Mouse (Mus musculus) heart, embryonic 11.5 days (tissue): Measurements from ENCODE around the gene Prkar2a. TPM values are rescaled to one million over a fixed set of nuclear protein-coding genes. Genes with fewer than 3 reads are reported as not detected.

Experiments
- ATAC-seq: fragments of 200-750 bp; cut with Nextera tagmentation; replicated peaks from 2 replicates; pipeline ENCODE4 v1.8.0; 2017; ENCODE audit warnings: moderate library complexity; ENCODE audit not compliant: insufficient number of reproducible peaks, low FRiP score, low TSS enrichment
- H3K27ac ChIP-seq: fragments of 300-500 bp; sonication (generic); 2 replicates; pipeline ENCODE4 v1.5.1; 2014; ENCODE audit warnings: mild to moderate bottlenecking, low read depth, low read length
- H3K27me3 ChIP-seq: fragments of 300-500 bp; sonication (generic); 2 replicates; pipeline ENCODE4 v1.6.1; 2014; ENCODE audit warnings: mild to moderate bottlenecking, low read length, mixed read lengths; ENCODE audit not compliant: control insufficient read depth, insufficient read depth
- H3K36me3 ChIP-seq: fragments of 300-500 bp; sonication (generic); 2 replicates; pipeline ENCODE4 v1.6.1; 2014; ENCODE audit warnings: mild to moderate bottlenecking, low read length, moderate library complexity, mixed read lengths; ENCODE audit not compliant: control insufficient read depth, insufficient read depth
- H3K4me1 ChIP-seq: fragments of 300-500 bp; sonication (generic); 2 replicates; pipeline ENCODE4 v1.6.1; 2014; ENCODE audit warnings: low read length; ENCODE audit not compliant: control insufficient read depth, insufficient read depth
- H3K4me2 ChIP-seq: fragments of 300-500 bp; sonication (generic); 2 replicates; pipeline ENCODE4 v1.6.1; 2014; ENCODE audit warnings: mild to moderate bottlenecking, moderate library complexity
- H3K4me3 ChIP-seq: fragments of 300-500 bp; sonication (generic); 2 replicates; pipeline ENCODE4 v1.5.1; 2014; ENCODE audit warnings: low read depth, low read length
- H3K9ac ChIP-seq: fragments of 300-500 bp; sonication (generic); 2 replicates; pipeline ENCODE4 v1.6.1; 2014; ENCODE audit warnings: mild to moderate bottlenecking, low read depth, low read length, moderate library complexity
- H3K9me3 ChIP-seq: fragments of 300-500 bp; sonication (generic); replicated peaks from 2 replicates; pipeline ENCODE4 v1.6.1; 2016; ENCODE audit warnings: low read length; ENCODE audit not compliant: control insufficient read depth
- WGBS: fragments of 180-500 bp; shearing (Covaris S2); extraction: QIAGEN DNeasy Blood & Tissue Kit; methylation state at CpG from one replicate; pipeline ENCODE4 v1.1.7; 2014; ENCODE audit not compliant: insufficient replicate concordance; 5-methylcytosine and 5-hydroxymethylcytosine counted together
- polyA plus RNA-seq: library from polyadenylated mRNA; unstranded; fragments of >200 nt; fragmentation: Nextera tagmentation; extraction: Ambion mirVana; gene quantifications from 2 replicates; pipeline ENCODE4 v1.2.1, GENCODE M21; 2014

Gene Prkar2a
- polyA plus RNA-seq, 1 experiment from 2014 or later = 29.8 TPM

DNA sequence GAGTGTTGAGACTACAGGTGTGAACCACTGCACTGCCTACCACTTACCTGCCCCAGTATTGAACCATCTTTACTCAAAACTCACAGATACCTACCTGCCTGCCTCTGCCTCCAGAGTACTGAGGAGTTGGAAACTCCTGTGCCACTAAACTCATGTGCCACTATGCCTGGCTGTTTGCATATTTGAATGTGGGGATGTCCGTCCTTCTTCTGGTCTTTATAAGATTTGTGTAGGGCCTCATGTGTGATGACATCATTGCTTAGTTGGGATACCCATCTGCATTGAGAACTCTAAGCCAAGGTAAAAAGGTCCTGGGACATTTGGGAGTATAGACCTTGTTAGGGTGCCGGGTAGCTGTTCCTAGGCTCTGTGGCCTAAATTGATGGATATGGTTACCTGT is 98.0 kb downstream of the Prkar2a start:
- Histone ChIP-seq H3K4me3 (no peak overlapping the region), H3K4me1 (peaks cover 35% of the 10 kb centered on the region), H3K36me3 (no peaks in the 10 kb centered on the region), H3K9me3 (no peaks in the 10 kb centered on the region), H3K4me2 (no peak overlapping the region), H3K9ac (no peak overlapping the region), H3K27me3 (no peaks in the 10 kb centered on the region), H3K27ac (no peak overlapping the region)
- ATAC-seq = no peak
- 90% methylated on average over 2 of the region's 2 CpGs for WGBS

DNA sequence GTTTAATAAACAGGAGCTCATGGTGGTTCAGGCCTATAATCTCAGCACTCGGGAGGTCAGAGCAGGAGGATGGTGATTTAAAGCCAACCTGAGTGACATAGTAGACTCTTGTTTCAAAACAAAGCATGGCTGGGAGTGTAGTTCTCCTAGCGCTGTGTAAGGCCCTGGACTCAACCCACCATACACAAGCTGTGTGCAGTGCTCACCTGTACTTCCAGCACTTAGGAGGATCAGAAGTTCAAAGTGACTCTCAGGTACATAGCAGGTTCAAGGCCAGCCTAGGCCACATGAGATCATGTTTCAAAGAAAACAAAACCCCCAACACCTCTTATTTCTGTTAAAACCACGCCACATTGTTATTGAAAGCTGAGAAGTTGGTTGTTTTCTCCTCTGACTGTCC is 99.6 kb downstream of the Prkar2a start:
- no peak overlapping the region for H3K27ac ChIP-seq
- ATAC-seq = no peak
- no peak overlapping the region for H3K4me3 ChIP-seq
- H3K9me3 ChIP-seq = no peaks in the 10 kb centered on the region
- H3K36me3 ChIP-seq = no peaks in the 10 kb centered on the region
- WGBS = 78% methylated on average over 3 of the region's 3 CpGs
- H3K9ac ChIP-seq = no peak overlapping the region
- H3K4me2 ChIP-seq = no peak overlapping the region
- H3K4me1 ChIP-seq = peaks cover 35% of the 10 kb centered on the region
- H3K27me3 ChIP-seq = no peaks in the 10 kb centered on the region

DNA sequence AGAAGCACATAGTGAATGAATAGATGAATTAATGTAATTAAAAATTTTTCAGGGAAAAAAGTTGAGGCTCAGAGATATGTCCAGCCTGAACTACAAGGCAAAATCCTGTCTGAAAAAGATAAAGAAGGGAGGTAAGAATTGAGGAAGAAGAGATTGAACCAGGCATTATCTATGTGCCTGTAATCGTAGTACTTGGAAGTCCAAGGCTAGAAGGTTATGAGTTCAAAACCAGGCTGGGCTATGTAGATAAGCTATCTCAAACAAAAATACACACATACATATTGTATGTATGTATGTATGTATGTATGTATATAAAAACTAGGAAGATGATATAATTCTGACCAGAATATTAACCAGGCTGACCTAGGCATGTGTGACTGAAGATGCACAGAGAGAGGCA is 103.2 kb downstream of the Prkar2a start:
- H3K27me3 ChIP-seq = no peaks in the 10 kb centered on the region
- no peaks in the 10 kb centered on the region for H3K9me3 ChIP-seq
- H3K4me1 ChIP-seq = peaks cover 43% of the 10 kb centered on the region
- peaks cover 3% of the 10 kb centered on the region; the same call in 1 of the 2 replicates for H3K36me3 ChIP-seq
- 46% methylated on average over 1 of the region's 1 CpGs for WGBS
- H3K27ac ChIP-seq = no peak overlapping the region
- no peak overlapping the region for H3K4me3 ChIP-seq
- no peak overlapping the region for H3K9ac ChIP-seq
- no peak overlapping the region for H3K4me2 ChIP-seq
- no peak for ATAC-seq

DNA sequence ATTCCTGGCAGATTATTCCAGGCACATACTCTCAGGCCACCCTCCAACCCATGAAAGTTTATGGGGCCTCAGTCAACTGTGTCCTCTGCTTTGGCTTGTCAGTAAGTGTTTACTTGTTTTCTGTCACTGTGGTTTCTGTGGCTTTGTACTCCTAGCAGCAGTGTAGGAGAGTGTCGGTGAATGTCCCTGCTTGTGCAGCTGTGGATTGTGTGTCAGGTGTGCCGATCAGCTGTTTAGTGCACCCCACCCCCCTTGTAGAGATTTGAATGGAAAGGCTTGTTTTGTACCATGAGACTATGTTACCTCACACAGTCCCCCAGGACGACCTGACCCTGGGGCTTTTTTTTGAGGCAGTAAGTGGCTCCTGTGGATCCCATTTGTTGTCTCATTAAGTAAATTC is 103.6 kb downstream of the Prkar2a start:
- no peak overlapping the region for H3K4me3 ChIP-seq
- no peak for ATAC-seq
- H3K36me3 ChIP-seq = peaks cover 6% of the 10 kb centered on the region
- no peak overlapping the region for H3K4me2 ChIP-seq
- peaks cover 45% of the 10 kb centered on the region for H3K4me1 ChIP-seq
- no peak overlapping the region for H3K27ac ChIP-seq
- 52% methylated on average over 3 of the region's 3 CpGs for WGBS
- no peaks in the 10 kb centered on the region for H3K27me3 ChIP-seq
- no peaks in the 10 kb centered on the region for H3K9me3 ChIP-seq
- no peak overlapping the region for H3K9ac ChIP-seq

DNA sequence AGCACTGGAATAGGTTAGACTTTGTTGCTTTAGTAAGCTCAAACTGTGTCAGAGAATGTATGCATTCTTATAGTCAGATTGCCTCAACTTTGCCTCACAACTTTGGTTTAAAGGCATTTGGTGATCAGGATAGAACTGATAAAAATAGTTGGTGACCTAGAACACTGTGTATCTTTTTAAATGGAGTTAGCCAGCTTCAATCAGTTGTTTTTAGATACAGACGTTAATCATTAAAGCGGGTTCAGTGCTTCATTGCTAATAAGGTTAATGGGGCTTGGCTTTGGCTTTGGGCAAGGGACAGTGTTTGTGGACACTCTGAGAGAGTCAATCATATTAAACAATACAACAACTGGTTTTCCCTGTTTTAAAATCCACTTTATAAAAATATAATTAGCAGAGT is 106.2 kb downstream of the Prkar2a start:
- WGBS = 74% methylated on average over 2 of the region's 2 CpGs
- no peaks in the 10 kb centered on the region for H3K9me3 ChIP-seq
- no peak overlapping the region for H3K4me2 ChIP-seq
- no peak overlapping the region for H3K27ac ChIP-seq
- ATAC-seq = no peak
- peaks cover 38% of the 10 kb centered on the region for H3K4me1 ChIP-seq
- no peak overlapping the region for H3K4me3 ChIP-seq
- H3K36me3 ChIP-seq = peaks cover 21% of the 10 kb centered on the region
- H3K9ac ChIP-seq = no peak overlapping the region
- H3K27me3 ChIP-seq = no peaks in the 10 kb centered on the region

DNA sequence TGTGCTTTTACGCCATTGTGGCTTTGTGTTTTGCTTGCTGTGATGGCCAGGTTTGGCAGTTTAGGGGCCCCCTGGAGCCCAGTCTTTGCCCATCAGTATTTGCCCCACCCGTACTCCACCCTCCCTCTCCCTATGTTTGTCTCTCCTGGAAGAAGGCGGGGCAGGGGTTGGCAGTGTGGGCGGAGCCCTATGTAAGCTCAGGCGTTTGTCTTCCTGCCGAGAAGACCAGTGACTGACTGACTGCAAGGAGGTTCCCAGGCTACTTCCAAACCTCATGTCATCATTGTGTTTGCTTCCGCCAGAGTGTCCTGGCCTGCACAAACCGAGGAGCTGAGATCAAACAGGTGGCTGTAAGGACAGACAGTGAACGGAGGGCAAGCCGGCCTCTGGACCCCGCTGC is 106.6 kb downstream of the Prkar2a start:
- H3K4me3 ChIP-seq = no peak overlapping the region
- no peak overlapping the region for H3K9ac ChIP-seq
- no peak overlapping the region; the same call in 1 of the 2 replicates for H3K27ac ChIP-seq
- H3K36me3 ChIP-seq = peaks cover 21% of the 10 kb centered on the region
- ATAC-seq = peak; percentile 91
- 36% methylated on average over 11 of the region's 11 CpGs for WGBS
- no peaks in the 10 kb centered on the region for H3K9me3 ChIP-seq
- H3K4me1 ChIP-seq = peaks cover 38% of the 10 kb centered on the region
- H3K4me2 ChIP-seq = peak overlapping the region; percentile 55
- no peaks in the 10 kb centered on the region for H3K27me3 ChIP-seq

DNA sequence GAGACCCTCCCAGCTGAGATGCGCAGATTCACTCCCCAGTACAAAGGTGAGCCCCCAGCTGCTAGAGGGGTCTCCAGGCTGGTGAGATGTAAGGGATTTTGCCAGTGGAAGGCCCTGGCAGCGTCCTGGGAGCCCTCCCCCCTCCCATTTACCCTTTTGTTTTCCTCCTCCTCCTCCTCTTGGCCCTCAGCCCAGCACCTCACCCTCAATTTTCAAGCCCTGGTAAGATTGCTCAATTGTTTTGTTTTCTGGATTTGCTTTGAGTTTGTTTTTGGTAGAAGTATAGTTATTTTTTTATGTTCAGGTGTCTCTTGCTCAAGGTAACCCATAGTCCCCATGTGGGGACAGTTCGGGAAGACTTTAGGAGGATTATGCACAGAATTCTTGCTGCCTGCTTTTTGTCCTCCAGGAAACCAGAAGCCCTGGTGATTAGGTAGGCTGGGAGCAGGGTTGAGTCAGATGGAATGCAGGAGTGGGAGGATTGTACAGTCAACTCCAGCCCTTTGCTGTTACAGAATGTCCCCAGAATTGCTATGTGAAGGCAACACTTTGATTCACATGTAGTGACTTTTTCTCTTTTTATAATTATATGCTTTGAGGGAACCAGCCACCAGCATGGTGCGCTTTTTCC is 107.4 kb downstream of the Prkar2a start:
- no peak overlapping the region for H3K9ac ChIP-seq
- H3K27me3 ChIP-seq = no peaks in the 10 kb centered on the region
- 82% methylated on average over 4 of the region's 4 CpGs for WGBS
- ATAC-seq = no peak
- no peaks in the 10 kb centered on the region for H3K9me3 ChIP-seq
- peak overlapping the region; percentile 22; the same call in 1 of the 2 replicates for H3K27ac ChIP-seq
- no peak overlapping the region for H3K4me3 ChIP-seq
- peaks cover 21% of the 10 kb centered on the region for H3K36me3 ChIP-seq
- peak overlapping the region; percentile 55 for H3K4me2 ChIP-seq
- H3K4me1 ChIP-seq = peaks cover 38% of the 10 kb centered on the region

DNA sequence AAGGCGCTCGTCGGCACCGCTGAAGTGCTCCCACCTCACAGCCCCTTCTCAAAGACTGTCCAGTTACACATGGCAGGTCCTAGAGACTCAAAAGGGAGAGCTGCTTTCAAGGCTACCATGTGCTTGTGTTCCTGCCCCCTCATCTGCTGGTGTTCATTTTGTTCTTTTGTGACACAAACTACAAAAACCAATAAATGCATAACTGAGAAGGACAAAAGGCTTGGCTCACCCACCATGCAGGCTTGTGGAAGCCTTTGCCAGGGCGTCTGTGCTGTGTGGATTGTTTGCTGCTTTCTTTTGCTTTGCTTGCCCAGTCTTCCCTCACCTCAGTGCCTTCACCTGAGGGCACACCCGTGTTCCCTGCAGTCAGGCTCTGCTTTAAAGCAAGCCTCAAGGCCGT is 108.4 kb downstream of the Prkar2a start:
- ATAC-seq = no peak
- H3K36me3 ChIP-seq = peaks cover 29% of the 10 kb centered on the region
- WGBS = 89% methylated on average over 7 of the region's 7 CpGs
- H3K27ac ChIP-seq = no peak overlapping the region
- H3K4me1 ChIP-seq = peaks cover 32% of the 10 kb centered on the region
- H3K9ac ChIP-seq = no peak overlapping the region
- no peak overlapping the region for H3K4me3 ChIP-seq
- H3K27me3 ChIP-seq = no peaks in the 10 kb centered on the region
- no peaks in the 10 kb centered on the region for H3K9me3 ChIP-seq
- H3K4me2 ChIP-seq = no peak overlapping the region

DNA sequence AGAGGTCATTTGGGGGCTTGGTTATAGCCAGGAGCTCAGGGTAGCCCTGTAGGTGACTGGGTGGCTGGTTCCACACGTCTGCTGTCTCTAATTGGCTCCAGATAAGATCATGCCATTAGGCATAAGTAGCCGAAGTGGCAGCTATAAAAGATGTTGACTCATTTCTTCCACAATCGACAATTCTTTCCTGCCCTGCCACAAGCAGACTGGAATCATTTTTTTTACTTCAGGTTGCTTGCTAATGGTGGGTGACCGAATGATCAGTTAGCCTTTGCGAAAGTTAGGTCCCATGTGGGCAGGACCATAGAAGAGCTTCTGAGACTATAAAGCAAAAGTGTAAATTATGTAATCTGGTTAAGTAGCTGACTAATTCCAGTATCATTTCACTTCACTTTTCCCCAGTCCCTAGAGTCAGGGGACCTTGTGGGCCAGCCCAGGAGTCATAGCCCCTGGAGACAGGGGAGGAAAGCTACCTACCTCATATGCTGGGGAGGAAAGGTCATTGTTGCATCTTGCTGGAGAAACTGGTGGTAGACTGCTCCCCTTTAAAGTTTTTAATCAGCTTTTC is 109.5 kb downstream of the Prkar2a start:
- Histone ChIP-seq H3K27ac (no peak overlapping the region), H3K9me3 (no peaks in the 10 kb centered on the region), H3K9ac (no peak overlapping the region), H3K36me3 (peaks cover 30% of the 10 kb centered on the region), H3K4me2 (no peak overlapping the region), H3K4me3 (no peak overlapping the region), H3K4me1 (peaks cover 28% of the 10 kb centered on the region), H3K27me3 (no peaks in the 10 kb centered on the region)
- 75% methylated on average over 5 of the region's 5 CpGs for WGBS
- no peak for ATAC-seq
